Mouse (Mus musculus) limb, embryonic 15.5 days (tissue): ENCODE results near the gene Zscan4b. TPM values are rescaled to one million over a fixed set of nuclear protein-coding genes. Genes with fewer than 3 reads are reported as not detected.
"Not testable (repeated sequence)": the region's sequence is repeated elsewhere in the genome, so short reads cannot be mapped to it uniquely, and the experiment has no call there.

Experiments used
- ATAC-seq: fragments of 200-750 bp; cut with Nextera tagmentation; 2 replicates; pipeline ENCODE4 v1.8.0; 2017; ENCODE audit warnings: low read depth, moderate TSS enrichment; ENCODE audit not compliant: insufficient number of reproducible peaks, low FRiP score, low TSS enrichment
- H3K27ac ChIP-seq: fragments of 300-500 bp; sonication (generic); 2 replicates; pipeline ENCODE4 v1.5.1; 2015; ENCODE audit warnings: moderate library complexity, mild to moderate bottlenecking, inconsistent platforms
- H3K27me3 ChIP-seq: fragments of 300-500 bp; sonication (generic); 2 replicates; pipeline ENCODE4 v1.6.1; 2015; ENCODE audit warnings: inconsistent platforms
- H3K36me3 ChIP-seq: fragments of 300-500 bp; sonication (generic); 2 replicates; pipeline ENCODE4 v1.6.1; 2015; ENCODE audit warnings: inconsistent platforms
- H3K4me1 ChIP-seq: fragments of 300-500 bp; sonication (generic); 2 replicates; pipeline ENCODE4 v1.6.1; 2015; ENCODE audit warnings: inconsistent platforms
- H3K4me2 ChIP-seq: fragments of 300-500 bp; sonication (generic); 2 replicates; pipeline ENCODE4 v1.6.1; 2015; ENCODE audit warnings: mild to moderate bottlenecking, inconsistent platforms
- H3K4me3 ChIP-seq: fragments of 300-500 bp; sonication (generic); 2 replicates; pipeline ENCODE4 v1.5.1; 2015; ENCODE audit warnings: mild to moderate bottlenecking, inconsistent platforms
- H3K9ac ChIP-seq: fragments of 300-500 bp; sonication (generic); 2 replicates; pipeline ENCODE4 v1.6.1; 2015; ENCODE audit warnings: inconsistent platforms
- H3K9me3 ChIP-seq: fragments of 300-500 bp; sonication (generic); 2 replicates; pipeline ENCODE4 v1.6.1; 2016; ENCODE audit warnings: inconsistent platforms
- WGBS: fragments of 180-500 bp; shearing (Covaris S2); methylation state at CpG from one replicate; pipeline ENCODE4 v1.1.7; 2015; 5-methylcytosine and 5-hydroxymethylcytosine counted together
- polyA plus RNA-seq: library from polyadenylated mRNA; unstranded; fragments of >200 nt; fragmentation: Nextera tagmentation; extraction: Ambion mirVana; gene quantifications from 2 replicates; pipeline ENCODE4 v1.2.1, GENCODE M21; 2015

The Zscan4b gene
- polyA plus RNA-seq, result not detected in 2 replicates

GRCm38 (mm10) chr7:10904950-10905349, at the start of gene Zscan4b:
Gene Zscan4b (minus strand): TSS chr7:10905050.
- H3K27me3 ChIP-seq, ATAC-seq, H3K4me2 ChIP-seq, H3K9ac ChIP-seq, H3K9me3 ChIP-seq, H3K4me3 ChIP-seq, H3K4me1 ChIP-seq, H3K36me3 ChIP-seq, H3K27ac ChIP-seq: not testable (repeated sequence)
- WGBS, result 100% methylated on average over 1 of the region's 1 CpGs

Other genes starting within 250 kb of the Zscan4b start
- not detected in 2 replicates for gene Nlrp4b, start 217.3 kb downstream of the Zscan4b start, polyA plus RNA-seq
- not detected in 2 replicates for gene Vmn1r71, start 150.7 kb downstream of the Zscan4b start, polyA plus RNA-seq
- gene Zscan4c, start 100.7 kb upstream of the Zscan4b start, polyA plus RNA-seq, result not detected in 2 replicates
- gene Zscan4-ps1, start 164.6 kb upstream of the Zscan4b start, polyA plus RNA-seq, result not detected in 2 replicates